Mouse (Mus musculus): Measurements from ENCODE around the gene Ipo9. TPM values are rescaled to one million over a fixed set of nuclear protein-coding genes. Genes with fewer than 3 reads are reported as not detected.

Ipo9 gene
- total RNA-seq, 2 experiments from 2014 or later, result 71.1 to 71.3 TPM

Small RNA genes lying within 50 kb of the gene (microRNA-seq; reads per million reads assigned to microRNA genes)
- gene Mir1231, result 1.4 to 5.6 reads per million in 2 experiments

Other genes with a start within 250 kb of the Ipo9 start
- under 1 TPM; 0.19 to 0.30 TPM for gene Elf3, start 171.9 kb downstream of the Ipo9 start, total RNA-seq (2021)
- gene Rnpep, start 146.4 kb downstream of the Ipo9 start, total RNA-seq (2021), result 10 to 100 TPM; 20.4 to 21.5 TPM
- 100 to 1,000 TPM; 406 to 428 TPM for gene Timm17a, start 116.7 kb downstream of the Ipo9 start, total RNA-seq (2021)
- gene Lmod1, start 105.7 kb downstream of the Ipo9 start, total RNA-seq (2021), result 1 to 10 TPM; 1.7 to 3.0 TPM
- 1 to 10 TPM; 7.2 to 7.8 TPM for gene Shisa4, start 55.3 kb downstream of the Ipo9 start, total RNA-seq (2021)
- 10 to 100 TPM; 34.3 to 42.8 TPM for gene Nav1, start 176.8 kb upstream of the Ipo9 start, total RNA-seq (2021)